ENCODE assay signal across 23 mouse cellular contexts in genomic region chr13:45253221-45253620, GRCm38 (mm10).
DNase-seq lines count a peak whose midpoint lies in the region; ATAC-seq and TF ChIP-seq lines count a peak whose summit lies in the region.
"Had no signal": no experiment of that assay in that cellular context is flagged by ENCODE, and none has a peak within 500 bp of the region (broad histone marks: within the 10 kb centered on the region; RNA-seq: fewer than 3 reads in every experiment).

No protein-coding gene starts in this region.

- no peaks in the 10 kb centered on the region for H3K9me3 ChIP-seq in limb, embryonic 13.5 days
- H3K9me3 ChIP-seq: embryonic facial prominence, embryonic 12.5 days; embryonic facial prominence, embryonic 15.5 days; hindbrain, embryonic 12.5 days had no signal

- H3K4me3 ChIP-seq in kidney, adult 2 months (ENCODE audit: insufficient read depth, low read depth, low read length) = no peak overlapping the region
- no peak overlapping the region for H3K4me3 ChIP-seq in limb, embryonic 13.5 days
- H3K4me3 ChIP-seq: embryonic facial prominence, embryonic 12.5 days; embryonic facial prominence, embryonic 15.5 days; heart, adult 2 months; hindbrain, embryonic 12.5 days had no signal

- TF ChIP-seq CTCF in kidney, adult 2 months (conservative IDR thresholded peaks at IDR 0.05; ENCODE audit: insufficient read depth, insufficient read length, low read depth, low read length) = no peak

- no peaks in the 10 kb centered on the region for H3K27me3 ChIP-seq in kidney, adult 2 months (replicated peaks; ENCODE audit: control insufficient read depth, insufficient read depth, low read length)
- H3K27me3 ChIP-seq in limb, embryonic 13.5 days = no peaks in the 10 kb centered on the region
- H3K27me3 ChIP-seq: embryonic facial prominence, embryonic 12.5 days; embryonic facial prominence, embryonic 15.5 days; hindbrain, embryonic 12.5 days had no signal

- 42% methylated on average over 2 of the region's 2 CpGs for WGBS in kidney, adult 2 months
- 18% methylated on average over 2 of the region's 2 CpGs for WGBS in limb, embryonic 13.5 days

- H3K36me3 ChIP-seq in kidney, adult 2 months (ENCODE audit: control insufficient read depth, insufficient read depth, low read length) = no peaks in the 10 kb centered on the region
- H3K36me3 ChIP-seq in limb, embryonic 13.5 days = no peaks in the 10 kb centered on the region
- H3K36me3 ChIP-seq: embryonic facial prominence, embryonic 12.5 days; embryonic facial prominence, embryonic 15.5 days; hindbrain, embryonic 12.5 days had no signal

- peak; percentile 48; the same call in 1 of the 2 replicates for ATAC-seq in limb, embryonic 13.5 days (ENCODE audit: low FRiP score, low read depth)
- ATAC-seq: activated CD4-positive, CD25-positive, alpha-beta regulatory T cell, adult 4 months; CD4-positive, CD25-positive, alpha-beta regulatory T cell, adult 4 months; forebrain, embryonic 14.5 days; forebrain, postnatal 0 days; hindbrain, embryonic 16.5 days had no signal

- no peak for TF ChIP-seq POLR2A in kidney, adult 2 months (IDR thresholded peaks at IDR 0.05; ENCODE audit: low read depth, low read length)

- H3K9ac ChIP-seq in limb, embryonic 13.5 days = no peak overlapping the region
- H3K9ac ChIP-seq: embryonic facial prominence, embryonic 12.5 days; embryonic facial prominence, embryonic 15.5 days; forebrain, postnatal 0 days; hindbrain, embryonic 12.5 days had no signal

- H3K27ac ChIP-seq in kidney, adult 2 months (ENCODE audit: insufficient read depth, low read depth, low read length) = no peak overlapping the region
- H3K27ac ChIP-seq in limb, embryonic 13.5 days = no peak overlapping the region
- H3K27ac ChIP-seq: embryonic facial prominence, embryonic 12.5 days; embryonic facial prominence, embryonic 15.5 days; heart, adult 2 months; hindbrain, embryonic 12.5 days had no signal

- peaks cover 21% of the 10 kb centered on the region for H3K4me1 ChIP-seq in kidney, adult 2 months (ENCODE audit: control insufficient read depth, insufficient read depth, low read length)
- H3K4me1 ChIP-seq in limb, embryonic 13.5 days = peaks cover 31% of the 10 kb centered on the region
- H3K4me1 ChIP-seq: embryonic facial prominence, embryonic 12.5 days; embryonic facial prominence, embryonic 15.5 days; hindbrain, embryonic 12.5 days had no signal

- peak; percentile 44 for DNase-seq in kidney, adult 2 months
- no peak for DNase-seq in kidney, adult 9 months
- DNase-seq in MN1 (ENCODE audit: low spot score) = peak; percentile 42
- peak; percentile 70 for DNase-seq in forelimb bud, embryonic 11.5 days (ENCODE audit: low read depth, low spot score)
- DNase-seq in embryo, embryonic 10 days (ENCODE audit: low spot score) = no peak
- no peak for DNase-seq in spleen, adult 18-20 months
- DNase-seq: adrenal gland, adult 8-10 months; adrenal gland, postnatal 36 days; cerebellum, adult 18-20 months; cerebellum, adult 9-10 months; cerebellum, postnatal 14 days; forebrain, postnatal 0 days; gastrocnemius, postnatal 25 days; heart, adult 2 months had no signal

- H3K4me2 ChIP-seq in limb, embryonic 13.5 days (replicated peaks) = no peak overlapping the region
- H3K4me2 ChIP-seq: embryonic facial prominence, embryonic 12.5 days; embryonic facial prominence, embryonic 15.5 days; heart, embryonic 11.5 days; hindbrain, embryonic 12.5 days had no signal

Comparison
In these comparisons a context has a peak if more than half of its experiments do, and no peak if none do; other contexts are left out.
1. DNase-seq: peak in kidney, adult 2 months (single experiment), MN1 (single experiment) and forelimb bud, embryonic 11.5 days (single experiment); none in kidney, adult 9 months (single experiment), embryo, embryonic 10 days (single experiment) and spleen, adult 18-20 months (0 of 2).